16 mouse cellular contexts compared by ENCODE assay signal in the genomic region with DNA sequence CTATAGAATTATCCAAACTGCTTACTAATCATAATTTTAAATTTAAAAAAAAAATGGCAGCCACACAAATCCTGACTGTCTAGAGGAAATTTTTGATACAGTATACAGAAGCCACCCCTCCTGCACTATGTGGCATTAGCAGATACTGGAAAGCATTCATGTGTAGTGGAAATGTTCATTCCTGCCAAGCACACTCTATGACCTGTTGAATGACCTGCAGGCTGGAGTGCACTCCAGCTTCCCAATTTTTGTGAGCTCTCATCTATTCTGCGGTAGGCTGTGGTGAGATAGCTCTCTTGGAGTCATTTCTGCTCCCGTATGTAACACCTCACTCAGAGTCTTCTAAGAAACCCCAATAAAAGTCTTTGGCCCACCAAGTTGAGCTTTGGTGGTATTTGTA.
DNase-seq lines count a peak whose midpoint lies in the region; TF ChIP-seq lines count a peak whose summit lies in the region.
"Had no signal": no experiment of that assay in that cellular context is flagged by ENCODE, and none has a peak within 500 bp of the region (broad histone marks: within the 10 kb centered on the region; RNA-seq: fewer than 3 reads in every experiment).

No protein-coding gene starts in this region.

- H3K27me3 ChIP-seq in cerebellum, adult 2 months (ENCODE audit: control insufficient read depth, insufficient read depth, low read length), result no peaks in the 10 kb centered on the region
- H3K27me3 ChIP-seq: CH12.LX, Patski had no signal

- no peak for TF ChIP-seq CTCF in cerebellum, adult 2 months (IDR thresholded peaks at IDR 0.05; ENCODE audit: borderline replicate concordance, insufficient read depth, low read depth, low read length)

- 47% methylated on average over 2 of the region's 2 CpGs for WGBS in cerebellum, adult 2 months

- no peaks in the 10 kb centered on the region for H3K4me1 ChIP-seq in cerebellum, adult 2 months (ENCODE audit: control insufficient read depth, insufficient read depth, low read length)

- H3K27ac ChIP-seq in cerebellum, adult 2 months (ENCODE audit: insufficient read depth, low read length), result no peak overlapping the region

- no peak for TF ChIP-seq POLR2A in cerebellum, adult 2 months (IDR thresholded peaks at IDR 0.05; ENCODE audit: borderline replicate concordance, insufficient read depth, low read length)

- DNase-seq in cerebellum, postnatal 10 days, result peak; percentile 52 to 64
- DNase-seq in cerebellum, adult 2 months, result no peak
- peak; percentile 32 to 35 for DNase-seq in cerebellum, postnatal 14 days
- no peak for DNase-seq in cerebellum, adult 9-10 months
- DNase-seq: adrenal gland, adult 2 months; adrenal gland, adult 8-10 months; adrenal gland, postnatal 10 days; adrenal gland, postnatal 14 days; adrenal gland, postnatal 25 days; adrenal gland, postnatal 36 days; B cell, adult 2 months; cerebellum, adult 11 months; cerebellum, adult 11-12 months; cerebellum, adult 18-20 months had no signal

- H3K4me3 ChIP-seq in cerebellum, adult 2 months (replicated peaks; ENCODE audit: insufficient read depth, low read depth, low read length), result no peak overlapping the region

Comparison
In these comparisons a context has a peak if more than half of its experiments do, and no peak if none do; other contexts are left out.
1. DNase-seq: peak in cerebellum, postnatal 10 days (2 of 2) and cerebellum, postnatal 14 days (2 of 2); none in cerebellum, adult 2 months (0 of 2) and cerebellum, adult 9-10 months (single experiment).